Mouse (Mus musculus) ovary, postnatal 14 days (tissue): Measurements from ENCODE around the gene Ubac2.

ENCODE experiments used
- DNase-seq: peaks from one replicate; pipeline ENCODE4 v3.0.0; 2022; ENCODE audit warnings: low spot score

The Ubac2 gene

GRCm38 (mm10) chr14:121967095-121967494 is 88.7 kb downstream of the Ubac2 start:
- no peak for DNase-seq

GRCm38 (mm10) chr14:121970402-121970801 is 92.0 kb downstream of the Ubac2 start:
- DNase-seq: no peak

- DNase-seq: no peak
These were observed 94.7 kb downstream of the Ubac2 start for GRCm38 (mm10) chr14:121973114-121973513.

- no peak for DNase-seq
These were observed 103.1 kb downstream of the Ubac2 start for GRCm38 (mm10) chr14:121981531-121981930.

GRCm38 (mm10) chr14:121983009-121983933 is 104.9 kb downstream of the Ubac2 start:
- DNase-seq: no peak

- DNase-seq: no peak
These were observed 107.1 kb downstream of the Ubac2 start for GRCm38 (mm10) chr14:121985477-121985876.

GRCm38 (mm10) chr14:121986028-121986427 is 107.6 kb downstream of the Ubac2 start:
- no peak for DNase-seq

- DNase-seq: no peak
These were observed 108.9 kb downstream of the Ubac2 start for GRCm38 (mm10) chr14:121987287-121987686.

- DNase-seq: no peak
These were observed 109.3 kb downstream of the Ubac2 start for GRCm38 (mm10) chr14:121987691-121988090.

- no peak for DNase-seq
These were observed 110.9 kb downstream of the Ubac2 start for GRCm38 (mm10) chr14:121989331-121989730.

- DNase-seq: no peak
These were observed 111.4 kb downstream of the Ubac2 start for GRCm38 (mm10) chr14:121989869-121990268.

- no peak for DNase-seq
These were observed 112.5 kb downstream of the Ubac2 start for GRCm38 (mm10) chr14:121990897-121991296.

- no peak for DNase-seq
These were observed 113.5 kb downstream of the Ubac2 start for GRCm38 (mm10) chr14:121991921-121992320.

- no peak for DNase-seq
These were observed 114.2 kb downstream of the Ubac2 start for GRCm38 (mm10) chr14:121992395-121993280.

- no peak for DNase-seq
These were observed 115.2 kb downstream of the Ubac2 start for GRCm38 (mm10) chr14:121993616-121994015.

- no peak for DNase-seq
These were observed 115.8 kb downstream of the Ubac2 start for GRCm38 (mm10) chr14:121994171-121994700.

- no peak for DNase-seq
These were observed 116.6 kb downstream of the Ubac2 start for GRCm38 (mm10) chr14:121994846-121995556.

- DNase-seq: no peak
These were observed 117.1 kb downstream of the Ubac2 start for GRCm38 (mm10) chr14:121995557-121995870.

- DNase-seq: no peak
These were observed 118.4 kb downstream of the Ubac2 start for GRCm38 (mm10) chr14:121996786-121997185.

- DNase-seq: no peak
These were observed 121.0 kb downstream of the Ubac2 start for GRCm38 (mm10) chr14:121999455-121999854.

- no peak for DNase-seq
These were observed 122.1 kb downstream of the Ubac2 start for GRCm38 (mm10) chr14:122000346-122001105.
